Mouse (Mus musculus): ENCODE measurements around the gene Glrx2.
"Not testable (repeated sequence)": the region's sequence is repeated elsewhere in the genome, so short reads cannot be mapped to it uniquely, and the experiment has no call there.

Glrx2 gene

DNA sequence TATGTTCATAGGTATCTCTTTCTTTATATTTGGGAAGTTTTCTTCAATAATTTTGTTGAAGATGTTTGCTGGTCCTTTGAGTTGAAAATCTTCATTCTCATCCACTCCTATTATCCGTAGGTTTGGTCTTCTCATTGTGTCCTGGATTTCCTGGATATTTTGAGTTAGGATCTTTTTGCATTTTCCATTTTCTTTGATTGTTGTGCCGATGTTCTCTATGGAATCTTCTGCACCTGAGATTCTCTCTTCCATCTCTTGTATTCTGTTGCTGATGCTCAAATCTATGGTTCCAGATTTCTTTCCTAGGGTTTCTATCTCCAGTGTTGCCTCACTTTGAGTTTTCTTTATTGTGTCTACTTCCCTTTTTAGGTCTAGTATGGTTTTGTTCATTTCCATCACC is at the start of gene Glrx2:
TSS of gene Glrx2 (plus strand) at position 301 of the 400 bp plus-strand sequence.
- DNase-seq (ENCODE audit: low spot score), result not testable (repeated sequence)

DNA sequence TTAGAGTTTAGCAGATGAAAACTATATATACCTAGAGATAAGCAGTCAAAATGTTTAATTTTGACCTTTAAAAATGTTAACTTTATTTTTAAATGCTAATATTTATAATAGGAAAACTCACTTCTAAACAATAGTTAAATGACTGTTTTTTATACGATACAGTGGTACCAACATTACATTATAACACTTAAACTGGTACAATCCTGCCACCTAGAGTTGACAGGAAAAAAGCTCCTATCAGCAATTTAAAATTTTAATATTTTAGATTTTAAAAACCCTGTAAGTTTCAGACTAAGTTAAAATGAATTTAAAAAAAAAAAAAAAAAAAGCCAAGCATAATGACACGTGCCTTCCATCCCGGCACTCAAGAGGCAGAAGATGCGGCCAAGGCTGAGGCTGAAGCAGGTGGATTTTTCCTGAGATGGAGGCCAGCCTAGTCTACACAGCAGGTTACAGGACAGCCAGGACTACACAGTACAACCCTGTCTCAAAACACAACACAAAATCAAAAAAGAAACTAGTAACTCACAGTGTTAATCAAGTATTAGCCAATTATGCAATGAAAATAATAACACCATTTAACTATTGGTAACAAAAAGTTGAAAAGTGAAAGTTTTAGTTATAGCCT is 40.3 kb upstream of the Glrx2 start:
- DNase-seq (ENCODE audit: low spot score), result no peak

DNA sequence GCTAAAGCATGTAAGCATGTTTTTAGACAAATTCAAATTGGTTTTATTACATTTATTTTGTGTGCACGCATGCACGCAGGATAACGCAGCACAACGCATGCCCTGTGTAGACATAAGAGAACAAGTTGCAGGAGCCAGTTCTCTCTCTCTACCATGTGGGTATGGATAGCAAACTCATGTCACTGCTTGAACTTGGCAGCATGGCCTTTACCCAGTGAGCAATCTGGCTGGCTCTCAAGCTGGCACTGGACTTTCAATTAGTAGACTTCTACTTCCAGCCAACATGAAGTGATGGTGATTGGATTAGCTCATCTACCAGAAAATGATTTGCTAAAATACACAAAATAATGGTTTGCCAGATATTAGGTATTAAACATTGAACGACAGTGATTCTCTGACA is 35.0 kb upstream of the Glrx2 start:
- no peak for DNase-seq (ENCODE audit: low spot score)

DNA sequence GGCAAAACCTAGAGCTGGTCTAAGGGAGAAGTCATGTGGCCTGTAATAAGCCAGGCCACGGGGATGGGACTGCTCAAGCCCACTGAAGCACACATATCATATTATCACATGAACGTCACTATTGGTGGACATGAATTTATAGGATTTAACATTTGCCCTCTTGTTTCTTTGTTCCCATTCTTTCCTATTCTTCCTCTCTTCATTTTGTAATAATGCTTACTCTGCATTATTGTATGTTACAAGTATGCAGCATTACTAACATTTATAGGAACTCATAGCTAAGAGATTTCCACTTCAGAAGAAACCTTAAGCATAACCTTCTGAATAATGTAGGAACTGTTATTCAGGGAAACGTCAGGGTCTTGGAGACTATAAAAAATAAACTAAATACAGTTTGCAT is 31.3 kb upstream of the Glrx2 start:
- DNase-seq (ENCODE audit: low spot score), result no peak

DNA sequence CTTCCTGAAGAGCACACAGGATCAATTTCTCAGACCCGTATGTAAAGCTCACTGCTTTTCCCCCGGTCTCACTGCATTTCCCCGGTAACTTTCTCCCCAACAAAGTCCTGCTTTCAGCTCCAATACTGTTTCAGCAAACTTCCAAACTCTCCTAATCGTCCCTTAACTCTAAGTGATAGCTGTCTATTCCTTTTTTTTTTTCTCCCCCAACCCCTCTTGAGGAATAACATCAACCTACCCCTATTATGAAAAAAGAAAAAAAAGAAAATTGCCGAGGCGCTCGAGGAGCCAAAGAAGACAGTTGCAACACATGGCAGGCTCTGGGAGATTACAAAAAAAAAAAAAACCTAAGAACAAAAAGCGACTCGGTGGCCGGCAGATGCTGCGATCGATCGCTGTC is 14.4 kb upstream of the Glrx2 start:
- DNase-seq (ENCODE audit: low spot score), result no peak

DNA sequence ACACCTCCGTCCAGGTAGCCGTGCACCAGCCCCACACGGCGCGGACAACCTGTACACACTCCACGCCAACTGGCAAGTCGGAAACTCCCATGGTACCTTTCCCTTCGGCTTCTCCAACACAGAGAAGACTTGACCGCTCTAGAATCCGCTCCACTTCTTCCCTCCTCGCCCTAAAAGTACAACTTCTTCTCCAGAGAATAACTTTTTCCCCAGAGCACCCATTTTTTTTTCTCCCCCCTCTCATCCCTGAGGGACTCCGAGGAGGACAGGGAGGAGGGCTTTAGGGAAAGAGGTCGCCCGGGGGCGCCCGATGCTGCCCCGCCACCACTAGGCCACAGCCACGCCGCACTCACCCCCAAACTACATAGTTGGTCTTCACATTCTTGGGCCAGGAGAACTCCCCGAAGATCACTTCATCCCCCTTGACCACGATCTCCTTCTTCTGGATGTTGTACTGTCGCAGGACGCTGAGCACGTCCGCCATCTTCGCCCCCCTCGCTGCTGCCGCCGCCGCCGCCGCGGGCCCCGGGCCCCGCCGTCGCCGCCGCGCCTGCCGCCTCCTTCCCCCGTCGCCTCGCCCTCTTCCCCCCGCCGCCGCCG is 13.9 kb upstream of the Glrx2 start:
- no peak for DNase-seq (ENCODE audit: low spot score)

DNA sequence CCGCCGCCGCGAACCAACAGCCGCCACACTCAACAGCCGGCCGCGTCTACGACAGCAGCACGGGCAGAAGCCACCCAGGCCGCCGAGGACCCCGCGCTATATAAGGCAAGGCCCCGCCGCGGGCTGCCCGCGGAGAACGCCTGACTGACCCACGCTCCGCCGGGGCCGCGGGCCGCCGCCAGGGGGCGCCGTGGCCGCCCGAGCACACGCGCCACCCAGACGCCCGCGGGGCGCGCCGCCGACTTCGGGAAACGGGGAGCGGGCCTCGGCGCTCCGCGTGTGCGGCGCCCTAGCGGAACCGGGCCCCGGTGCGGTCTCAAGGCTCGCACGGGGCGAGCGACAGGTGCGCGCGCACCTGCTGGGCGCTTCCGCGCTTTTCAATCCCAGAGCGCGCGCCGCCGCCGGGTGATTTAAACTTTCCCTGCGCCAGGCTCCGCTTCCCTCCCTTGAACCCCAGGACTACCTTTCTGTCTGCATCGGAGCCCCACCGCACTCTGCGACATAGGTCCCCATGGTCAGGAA is 13.3 kb upstream of the Glrx2 start, which contains the start of gene Cdc73:
TSS of gene Cdc73 (minus strand) at position 153 of the 522 bp plus-strand sequence.
- peak; percentile 88 for DNase-seq (ENCODE audit: low spot score)

DNA sequence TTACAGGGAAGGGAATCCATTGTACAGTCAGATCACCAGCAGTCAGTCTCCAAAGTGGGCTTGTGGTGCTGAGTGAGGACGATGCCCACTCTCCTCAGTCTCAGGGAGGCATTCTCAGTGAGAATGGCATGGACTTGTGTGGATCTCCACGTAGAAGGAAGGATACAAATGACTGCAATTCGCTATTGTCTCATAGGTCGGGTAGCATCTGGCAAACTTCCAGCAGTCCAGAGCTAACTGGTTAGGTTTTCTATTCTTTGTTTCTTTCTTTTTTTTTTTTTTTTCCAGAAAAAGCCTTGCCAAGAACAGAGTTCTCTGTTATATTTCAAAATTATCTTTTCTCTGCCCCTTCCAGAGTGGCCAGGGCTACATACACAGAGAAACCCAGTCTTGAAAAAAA is 9.1 kb upstream of the Glrx2 start:
- no peak for DNase-seq (ENCODE audit: low spot score)

DNA sequence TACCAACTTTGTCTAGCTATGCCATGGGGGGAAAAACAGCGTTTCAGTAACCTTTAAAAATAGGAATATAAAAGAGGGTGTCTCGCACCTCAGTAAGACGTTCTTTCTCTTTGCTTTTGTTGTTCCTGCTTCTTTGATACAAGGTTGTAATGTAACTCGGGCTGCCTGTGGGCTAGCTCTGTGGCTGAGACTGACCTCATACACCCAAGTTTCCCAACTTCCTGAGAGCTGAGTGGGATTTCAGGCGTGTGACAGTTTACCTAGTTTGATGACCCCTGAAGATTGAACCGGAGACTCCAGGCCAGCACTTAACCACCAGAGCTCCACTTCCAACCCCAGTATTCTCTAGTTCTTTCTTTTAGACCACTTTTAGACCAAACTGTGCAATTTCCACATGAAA is 7.8 kb upstream of the Glrx2 start:
- DNase-seq (ENCODE audit: low spot score), result peak; percentile 60

DNA sequence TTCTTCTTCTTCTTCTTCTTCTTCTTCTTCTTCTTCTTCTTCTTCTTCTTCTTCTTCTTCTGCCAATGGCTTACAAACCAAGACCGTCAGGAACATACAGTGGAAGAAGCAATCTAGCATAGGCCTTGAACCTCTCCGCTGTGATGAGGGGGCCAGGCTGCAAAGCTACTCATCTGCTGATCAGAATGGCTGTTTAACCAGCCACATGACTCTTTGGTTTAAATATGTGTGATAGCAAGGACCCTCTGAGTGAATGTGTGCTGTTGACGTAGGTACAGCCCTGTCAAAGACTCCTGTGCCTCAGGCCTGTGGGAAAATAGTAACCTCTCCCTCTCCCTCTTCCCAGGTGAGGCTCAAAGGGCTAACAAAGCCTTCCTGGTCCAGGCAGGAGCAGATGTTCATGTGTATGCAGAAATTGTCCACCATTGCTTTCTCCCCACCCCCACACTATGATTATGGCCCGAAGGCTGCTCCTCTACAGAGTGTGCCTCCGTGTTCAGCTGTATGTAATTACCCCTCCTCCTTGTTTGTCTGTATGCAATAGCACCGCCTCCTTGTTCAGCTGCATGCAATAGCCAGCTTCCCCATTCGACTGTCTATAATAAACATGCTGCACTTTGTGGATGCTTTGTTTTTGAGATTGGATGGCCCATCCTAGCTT is 6.0 kb upstream of the Glrx2 start:
- no peak for DNase-seq (ENCODE audit: low spot score)

DNA sequence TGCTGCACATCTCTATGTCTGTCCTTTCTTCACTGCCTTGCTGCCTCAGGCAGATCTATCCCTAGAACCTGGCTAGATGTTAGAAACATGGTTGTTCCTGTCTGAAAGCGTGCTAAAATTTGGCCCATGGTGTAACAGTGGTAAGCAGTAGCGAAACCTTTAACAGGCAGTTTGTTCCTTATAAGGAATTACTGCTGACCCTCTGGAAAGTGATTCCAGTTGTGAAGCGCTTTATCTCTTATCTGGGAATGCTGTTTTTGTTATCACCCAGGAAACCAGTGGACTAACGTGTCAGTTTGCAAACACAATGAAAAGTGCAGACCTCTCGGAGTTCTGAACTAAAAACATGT is 5.5 kb upstream of the Glrx2 start:
- DNase-seq (ENCODE audit: low spot score), result peak; percentile 63

DNA sequence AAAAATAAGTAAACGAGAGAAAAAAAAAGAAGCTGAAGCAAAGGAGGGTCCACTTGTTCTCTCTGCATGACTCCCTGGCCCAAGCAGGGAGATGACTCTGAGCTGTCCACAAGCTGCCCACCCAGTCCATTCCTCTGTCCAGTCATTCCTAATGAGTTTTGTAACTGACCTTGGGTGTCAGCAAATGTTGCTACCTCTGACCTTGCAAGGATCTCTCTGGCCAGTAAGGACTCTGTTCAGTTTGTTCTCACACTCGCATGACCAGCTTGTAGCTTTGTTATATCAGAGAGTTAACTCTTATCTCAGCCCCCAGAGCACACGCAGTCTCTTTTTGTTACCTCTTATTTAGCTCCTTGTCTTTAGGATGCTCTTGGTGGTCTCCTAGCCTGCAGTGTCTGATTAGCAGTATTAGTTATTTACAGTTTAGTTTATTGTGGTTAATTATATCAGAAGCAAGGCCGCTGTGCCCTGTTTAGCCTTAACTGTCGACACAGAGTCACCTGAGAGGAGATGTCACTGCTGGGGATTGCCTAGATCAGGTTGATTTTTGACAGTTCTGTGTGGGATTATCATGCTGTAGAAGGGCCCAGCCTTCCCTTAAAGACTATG is 8.4 kb downstream of the Glrx2 start:
- no peak for DNase-seq (ENCODE audit: low spot score)

DNA sequence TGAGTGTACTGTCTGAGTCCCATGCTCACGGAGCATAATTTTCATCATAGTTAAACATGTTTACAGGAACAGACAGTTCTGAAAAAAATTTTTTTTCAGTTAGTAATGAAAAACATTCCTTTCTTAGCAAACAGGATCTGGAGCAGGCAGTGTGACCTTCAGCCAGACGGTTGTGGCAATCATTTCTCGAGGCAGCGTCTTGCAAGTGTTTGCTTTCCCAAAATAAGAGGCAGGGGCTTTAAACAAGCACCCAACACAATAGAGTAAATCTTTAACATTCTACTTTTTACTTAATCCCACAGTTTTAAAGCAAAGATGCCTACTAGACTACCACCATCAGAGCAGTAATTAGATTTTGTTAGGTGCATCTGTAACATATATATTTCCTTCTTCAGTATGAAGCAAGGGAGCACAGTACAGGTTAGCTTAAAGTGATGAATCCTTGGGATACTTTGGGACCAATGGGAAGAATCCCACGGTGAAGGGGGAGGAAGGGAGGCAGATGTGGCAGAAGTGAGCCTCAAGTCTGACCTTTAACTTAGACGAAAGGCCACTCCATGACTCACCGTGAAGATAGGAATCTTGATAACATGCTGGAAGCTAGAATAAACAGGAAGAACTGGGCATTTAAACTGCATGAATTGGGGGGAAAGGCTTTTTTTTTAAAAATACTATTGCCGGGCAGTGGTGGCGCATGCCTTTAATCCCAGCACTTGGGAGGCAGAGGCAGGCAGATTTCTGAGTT is 11.7 kb downstream of the Glrx2 start:
- DNase-seq (ENCODE audit: low spot score), result peak; percentile 81

DNA sequence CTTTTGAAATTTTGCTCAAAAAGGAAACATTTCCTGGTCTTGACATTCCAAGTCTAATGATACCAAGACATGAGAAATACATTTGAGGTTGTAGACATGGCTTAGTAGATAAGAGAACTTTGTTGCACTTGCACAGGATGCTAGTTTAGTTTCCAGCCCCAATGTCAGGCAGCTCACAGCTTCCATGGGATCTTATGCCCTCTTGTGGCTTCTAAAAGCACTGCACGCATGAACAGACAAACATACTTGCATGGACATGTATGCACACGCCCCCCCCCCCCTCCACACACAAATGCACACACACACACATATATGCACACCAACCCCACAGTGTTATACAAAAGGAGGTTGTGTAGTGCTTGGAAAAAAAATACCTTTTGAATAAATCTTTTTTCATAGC is 14.8 kb downstream of the Glrx2 start:
- peak; percentile 44 for DNase-seq (ENCODE audit: low spot score)

DNA sequence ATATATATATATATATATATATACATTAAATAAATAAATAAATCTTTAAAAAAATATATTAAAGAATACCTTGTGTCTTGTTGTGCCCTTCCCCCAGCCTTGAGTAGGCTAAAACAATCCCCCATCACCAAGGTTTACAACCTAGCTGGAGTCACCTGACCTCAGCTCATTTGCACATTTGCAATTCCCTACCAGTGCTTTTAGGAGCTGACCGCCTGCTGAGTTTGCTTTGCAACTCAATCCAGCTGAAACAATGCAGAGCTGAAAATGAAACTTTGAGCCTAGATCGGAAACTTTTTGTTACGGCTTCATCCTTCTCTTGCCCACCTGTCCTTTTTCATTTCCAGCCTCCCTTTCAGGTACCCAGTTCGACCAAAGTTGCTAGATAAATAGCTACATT is 15.6 kb downstream of the Glrx2 start:
- DNase-seq (ENCODE audit: low spot score), result no peak

DNA sequence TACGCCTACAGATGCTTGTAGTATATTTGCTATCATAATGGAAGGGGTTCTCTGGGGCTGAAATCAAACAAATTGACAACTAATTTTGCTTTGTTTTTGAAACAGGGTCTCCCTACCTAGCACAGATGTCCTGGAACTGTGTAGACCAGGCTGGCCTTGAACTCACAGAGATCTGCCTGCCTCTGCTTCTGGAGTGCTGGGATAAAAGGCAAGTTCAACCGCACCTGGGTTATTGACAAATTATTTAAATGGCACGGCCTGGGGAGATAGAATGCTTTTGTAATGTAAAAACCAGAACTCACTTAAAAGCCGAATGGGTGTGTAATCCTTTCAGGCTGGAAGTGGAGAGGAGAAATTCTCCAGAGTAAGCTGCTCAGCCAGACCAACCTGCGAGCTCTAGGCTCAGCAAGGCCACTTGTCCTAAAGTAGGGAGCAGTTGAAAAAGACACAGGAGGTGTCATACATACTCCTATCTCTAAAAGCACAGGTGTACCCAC is 17.8 kb downstream of the Glrx2 start:
- DNase-seq (ENCODE audit: low spot score), result no peak

DNA sequence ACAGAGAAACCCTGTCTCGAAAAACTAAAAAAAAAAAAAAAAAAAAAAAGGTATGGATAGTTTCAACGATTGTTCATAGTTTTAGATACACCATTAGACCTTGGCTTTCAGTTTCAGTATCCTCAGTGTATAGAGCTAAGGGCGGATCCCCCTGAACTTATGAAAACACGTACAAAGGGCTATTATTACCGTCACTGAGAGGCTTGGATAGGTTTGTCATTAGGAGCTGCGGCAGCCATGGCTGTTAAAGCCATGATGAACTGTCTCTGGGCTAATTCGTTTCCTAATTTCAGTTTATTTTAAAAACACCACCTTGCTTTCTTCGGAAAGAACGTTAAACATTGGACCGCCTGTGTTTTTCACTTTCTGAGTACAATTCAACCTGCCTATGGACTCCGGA is 22.7 kb downstream of the Glrx2 start:
- DNase-seq (ENCODE audit: low spot score), result no peak

DNA sequence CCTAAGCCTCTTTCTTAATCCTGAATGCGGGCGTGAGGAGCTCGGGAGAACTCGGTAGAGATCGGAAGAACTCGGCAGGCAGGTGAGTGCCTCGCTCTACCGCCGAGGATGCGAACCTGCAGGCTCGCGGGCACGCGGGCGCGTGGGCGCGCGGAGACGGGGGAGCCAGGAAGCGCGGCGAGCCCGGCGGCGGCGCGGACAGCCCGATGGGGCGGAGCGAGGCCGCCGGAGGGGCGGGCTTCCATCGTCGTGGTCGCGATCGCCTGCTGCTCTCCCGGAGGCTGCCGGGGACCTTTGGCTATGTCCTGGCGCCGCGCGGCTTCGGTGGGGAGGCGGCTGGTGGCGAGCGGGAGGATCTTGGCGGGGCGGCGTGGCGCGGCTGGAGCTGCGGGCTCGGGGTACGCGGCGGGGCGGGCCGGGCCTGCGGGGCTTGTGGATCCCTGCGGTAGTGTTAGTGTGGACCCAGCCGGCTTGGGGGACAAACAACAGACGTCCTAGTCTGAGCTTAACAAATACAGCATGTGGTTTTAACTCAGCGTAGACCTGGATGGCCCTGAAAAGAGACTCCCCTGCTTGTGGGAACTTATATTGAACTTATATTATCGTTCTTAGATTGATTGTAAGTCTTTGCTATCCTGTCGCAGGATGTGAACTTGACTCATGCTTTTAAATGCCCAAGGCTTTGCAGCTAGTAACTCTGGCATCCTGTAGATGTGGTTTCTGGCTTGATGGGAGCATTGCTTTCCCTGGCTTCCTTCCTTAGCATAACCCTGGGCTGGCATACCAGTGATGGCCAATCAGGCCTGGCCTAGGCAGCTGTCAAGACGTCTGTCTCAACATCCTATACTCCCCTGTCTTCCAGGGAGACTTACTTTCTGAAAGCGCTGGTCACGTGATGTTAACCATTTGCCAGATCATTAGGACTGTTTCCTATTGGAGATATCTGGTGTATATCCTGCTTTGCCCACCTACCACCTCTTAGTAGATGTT is 23.5 kb downstream of the Glrx2 start:
- DNase-seq (ENCODE audit: low spot score), result peak; percentile 88

DNA sequence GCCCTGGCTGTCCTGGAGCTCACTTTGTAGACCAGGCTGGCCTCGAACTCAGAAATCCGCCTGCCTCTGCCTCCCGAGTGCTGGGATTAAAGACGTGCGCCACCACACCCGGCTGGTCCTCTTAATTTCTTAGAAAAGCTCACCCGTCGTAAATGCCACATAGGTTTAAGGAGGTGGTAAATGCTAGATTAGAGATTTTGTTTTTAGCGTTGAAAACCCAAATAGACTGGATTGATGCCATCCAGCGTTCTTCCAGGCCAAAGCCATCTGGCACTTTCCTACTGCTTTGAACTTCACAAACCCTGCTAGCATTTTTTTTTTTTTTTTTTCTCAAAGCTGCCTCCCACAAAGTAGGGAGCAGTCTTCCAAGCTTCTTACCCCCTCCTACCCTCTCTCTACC is 24.4 kb downstream of the Glrx2 start:
- DNase-seq (ENCODE audit: low spot score), result no peak

DNA sequence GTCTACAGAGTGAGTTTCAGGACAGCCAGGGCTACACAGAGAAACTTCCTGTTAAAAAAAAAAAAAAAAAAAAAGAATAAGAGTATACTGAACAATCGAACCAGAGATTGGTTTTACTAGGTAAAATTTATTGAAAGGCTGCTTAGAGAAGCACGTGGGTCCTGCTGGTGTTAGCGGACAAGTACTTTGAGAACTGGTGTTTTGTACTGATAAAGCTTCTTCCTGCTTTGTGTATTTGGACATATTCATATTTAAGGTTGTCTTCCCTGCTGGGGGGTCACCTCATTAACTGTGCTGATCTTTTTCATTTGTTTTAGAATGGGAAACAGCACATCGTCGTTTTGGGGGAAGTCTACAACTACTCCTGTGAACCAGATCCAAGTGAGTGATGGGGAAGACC is 25.2 kb downstream of the Glrx2 start:
- no peak for DNase-seq (ENCODE audit: low spot score)

DNA sequence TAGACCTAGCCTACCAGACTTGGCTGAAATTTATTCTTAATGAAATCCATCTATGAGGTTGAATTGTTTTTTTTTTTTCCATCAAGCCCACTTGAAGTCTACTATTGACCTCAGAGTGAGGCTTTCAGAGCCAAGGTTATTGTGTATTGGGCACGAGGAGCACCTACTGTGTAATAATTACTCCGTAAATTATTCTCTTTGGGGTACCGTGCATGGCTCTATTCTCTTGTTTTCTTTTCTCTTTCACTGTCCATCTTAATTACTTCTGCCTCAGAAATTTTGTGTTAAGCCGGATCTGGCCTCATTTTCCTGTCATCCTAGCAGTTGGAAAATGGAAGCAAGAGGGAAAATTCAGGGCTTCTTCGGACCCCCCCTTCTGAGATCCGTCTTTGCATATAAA is 26.0 kb downstream of the Glrx2 start:
- no peak for DNase-seq (ENCODE audit: low spot score)
